Mouse (Mus musculus) intestine, embryonic 16.5 days (tissue): ENCODE results near the gene Rsrp1. TPM values are rescaled to one million over a fixed set of nuclear protein-coding genes. Genes with fewer than 3 reads are reported as not detected.

Experiments used
- ATAC-seq: fragments of 200-750 bp; cut with Nextera tagmentation; 2 replicates; pipeline ENCODE4 v1.8.0; 2017; ENCODE audit warnings: moderate TSS enrichment, moderate library complexity
- H3K27ac ChIP-seq: fragments of 300-500 bp; sonication (generic); 2 replicates; pipeline ENCODE4 v1.5.1; 2014; ENCODE audit warnings: mild to moderate bottlenecking, low read length
- H3K27me3 ChIP-seq: fragments of 300-500 bp; sonication (generic); replicated peaks from 2 replicates; pipeline ENCODE4 v1.6.1; 2014; ENCODE audit warnings: low read length, control low read depth, mixed read lengths; ENCODE audit not compliant: control insufficient read depth, insufficient read depth
- H3K36me3 ChIP-seq: fragments of 300-500 bp; sonication (generic); 2 replicates; pipeline ENCODE4 v1.6.1; 2014; ENCODE audit warnings: low read length, control low read depth; ENCODE audit not compliant: control insufficient read depth, insufficient read depth
- H3K4me1 ChIP-seq: fragments of 300-500 bp; sonication (generic); 2 replicates; pipeline ENCODE4 v1.6.1; 2014; ENCODE audit warnings: low read length, control low read depth, mixed read lengths; ENCODE audit not compliant: control insufficient read depth, insufficient read depth
- H3K4me2 ChIP-seq: fragments of 300-500 bp; sonication (generic); 2 replicates; pipeline ENCODE4 v1.6.1; 2014; ENCODE audit warnings: low read depth, low read length, control low read depth
- H3K4me3 ChIP-seq: fragments of 300-500 bp; sonication (generic); 2 replicates; pipeline ENCODE4 v1.5.1; 2014; ENCODE audit warnings: mild to moderate bottlenecking, low read length
- H3K9ac ChIP-seq: fragments of 300-500 bp; sonication (generic); 2 replicates; pipeline ENCODE4 v1.6.1; 2014; ENCODE audit warnings: low read depth, low read length
- H3K9me3 ChIP-seq: fragments of 300-500 bp; sonication (generic); 2 replicates; pipeline ENCODE4 v1.6.1; 2016; ENCODE audit warnings: low read length, control low read depth; ENCODE audit not compliant: control insufficient read depth
- WGBS: fragments of 180-500 bp; shearing (Covaris S2); extraction: QIAGEN DNeasy Blood & Tissue Kit; methylation state at CpG from one replicate; pipeline ENCODE4 v1.1.7; 2014; 5-methylcytosine and 5-hydroxymethylcytosine counted together
- polyA plus RNA-seq: library from polyadenylated mRNA; unstranded; fragments of >200 nt; fragmentation: Nextera tagmentation; extraction: Ambion mirVana; gene quantifications from 2 replicates; pipeline ENCODE4 v1.2.1, GENCODE M21; 2015

The Rsrp1 gene
- polyA plus RNA-seq, 1 experiment from 2014 or later = 467 TPM

GRCm38 (mm10) chr4:134919733-134920540, 3.5 kb upstream of the Rsrp1 start:
- Histone ChIP-seq H3K9ac (no peak overlapping the region), H3K9me3 (no peaks in the 10 kb centered on the region), H3K4me1 (peaks cover 4% of the 10 kb centered on the region), H3K27me3 (no peaks in the 10 kb centered on the region), H3K27ac (no peak overlapping the region), H3K36me3 (no peaks in the 10 kb centered on the region), H3K4me2 (no peak overlapping the region), H3K4me3 (no peak overlapping the region)
- WGBS = 44% methylated on average over 12 of the region's 12 CpGs
- ATAC-seq = no peak

GRCm38 (mm10) chr4:134920631-134921030, 2.8 kb upstream of the Rsrp1 start:
- Histone ChIP-seq H3K4me1 (peaks cover 6% of the 10 kb centered on the region), H3K36me3 (peaks cover 5% of the 10 kb centered on the region; the same call in 1 of the 2 replicates), H3K27me3 (no peaks in the 10 kb centered on the region), H3K4me2 (no peak overlapping the region), H3K9me3 (no peaks in the 10 kb centered on the region), H3K9ac (no peak overlapping the region), H3K27ac (no peak overlapping the region), H3K4me3 (no peak overlapping the region)
- no peak for ATAC-seq
- WGBS = 96% methylated on average over 6 of the region's 6 CpGs

DNA sequence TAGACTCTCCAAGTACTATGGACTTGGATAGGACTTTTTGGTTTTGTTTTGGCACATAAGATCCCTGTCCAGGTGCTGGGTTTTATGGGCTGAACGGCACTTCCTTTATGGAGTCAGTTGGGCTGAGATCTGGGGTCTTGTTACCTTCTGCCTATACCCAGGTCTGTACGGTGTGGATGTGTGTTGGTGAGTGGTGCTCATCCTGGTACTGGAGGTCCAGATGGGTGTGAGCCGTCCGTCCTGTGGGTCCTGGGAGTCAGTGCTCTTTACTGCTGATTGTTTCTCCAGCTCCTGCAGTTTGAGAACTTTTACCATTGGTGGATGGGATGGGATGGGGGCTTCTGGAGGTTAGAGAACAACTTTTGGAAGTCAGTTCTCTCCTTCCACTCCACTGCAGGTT, 1.7 kb upstream of the Rsrp1 start:
- no peak overlapping the region for H3K4me2 ChIP-seq
- peaks cover 12% of the 10 kb centered on the region for H3K36me3 ChIP-seq
- ATAC-seq = no peak
- no peak overlapping the region for H3K9ac ChIP-seq
- H3K27me3 ChIP-seq = no peaks in the 10 kb centered on the region
- no peak overlapping the region for H3K4me3 ChIP-seq
- peaks cover 14% of the 10 kb centered on the region for H3K4me1 ChIP-seq
- 91% methylated on average over 4 of the region's 4 CpGs for WGBS
- no peaks in the 10 kb centered on the region for H3K9me3 ChIP-seq
- no peak overlapping the region for H3K27ac ChIP-seq

DNA sequence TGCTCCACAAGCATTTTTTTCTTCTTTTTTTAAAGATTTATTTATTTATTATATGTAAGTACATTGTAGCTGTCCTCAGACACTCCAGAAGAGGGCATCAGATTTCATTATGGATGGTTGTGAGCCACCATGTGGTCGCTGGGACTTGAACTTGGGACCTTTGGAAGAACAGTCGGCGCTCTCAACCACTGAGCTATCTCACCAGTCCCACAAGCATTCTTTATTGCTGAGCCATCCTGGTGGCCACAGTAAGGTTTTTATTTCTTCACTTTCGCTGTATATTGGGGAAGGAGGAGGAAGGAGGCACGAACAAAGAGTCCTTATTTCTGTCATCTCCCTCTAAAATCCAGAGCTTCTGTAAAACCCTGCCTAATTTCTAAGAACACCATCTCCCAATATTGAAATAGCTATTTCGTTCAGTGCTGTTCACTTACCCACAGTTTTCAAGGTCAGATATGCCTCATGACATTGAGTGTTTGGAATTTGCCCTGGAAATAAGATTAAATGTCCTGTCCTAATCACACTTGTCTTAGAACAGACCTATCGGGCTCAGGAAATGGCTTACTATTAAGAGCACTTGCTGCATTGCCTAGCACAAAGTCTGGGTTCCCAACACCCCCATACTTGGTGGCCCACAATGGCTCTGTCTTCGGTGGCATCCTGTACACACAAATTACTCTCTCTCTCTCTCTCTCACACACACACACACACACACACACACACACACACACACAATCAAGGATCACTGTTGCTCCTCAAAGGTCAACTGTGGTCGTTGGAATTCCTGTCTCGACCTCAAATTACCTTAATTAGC, 1.1 kb upstream of the Rsrp1 start:
- Histone ChIP-seq H3K27ac (peak overlapping the region; percentile 81), H3K36me3 (peaks cover 12% of the 10 kb centered on the region), H3K9me3 (no peaks in the 10 kb centered on the region), H3K4me1 (peaks cover 14% of the 10 kb centered on the region), H3K4me3 (peak overlapping the region; percentile 100), H3K9ac (peak overlapping the region; percentile 71), H3K27me3 (no peaks in the 10 kb centered on the region), H3K4me2 (peak overlapping the region; percentile 65)
- WGBS = 51% methylated on average over 10 of the region's 10 CpGs
- ATAC-seq = no peak

GRCm38 (mm10) chr4:134922925-134923244, 507 bp upstream of the Rsrp1 start:
- H3K27ac ChIP-seq = peak overlapping the region; percentile 81
- peak overlapping the region; percentile 71 for H3K9ac ChIP-seq
- H3K36me3 ChIP-seq = peaks cover 18% of the 10 kb centered on the region
- no peaks in the 10 kb centered on the region for H3K9me3 ChIP-seq
- peak overlapping the region; percentile 100 for H3K4me3 ChIP-seq
- H3K4me1 ChIP-seq = peaks cover 14% of the 10 kb centered on the region
- peak overlapping the region; percentile 65 for H3K4me2 ChIP-seq
- under 1% methylated on average over 13 of the region's 13 CpGs for WGBS
- peak; percentile 57 for ATAC-seq
- no peaks in the 10 kb centered on the region for H3K27me3 ChIP-seq

GRCm38 (mm10) chr4:134924019-134924741, 788 bp downstream of the Rsrp1 start:
- H3K27me3 ChIP-seq = no peaks in the 10 kb centered on the region
- H3K4me1 ChIP-seq = peaks cover 14% of the 10 kb centered on the region
- peak overlapping the region; percentile 79 for H3K4me2 ChIP-seq
- H3K27ac ChIP-seq = peak overlapping the region; percentile 97
- ATAC-seq = peak; percentile 67
- peak overlapping the region; percentile 100 for H3K9ac ChIP-seq
- no peaks in the 10 kb centered on the region for H3K9me3 ChIP-seq
- WGBS = under 1% methylated on average over 75 of the region's 75 CpGs
- peak overlapping the region; percentile 100 for H3K4me3 ChIP-seq
- peaks cover 22% of the 10 kb centered on the region for H3K36me3 ChIP-seq

DNA sequence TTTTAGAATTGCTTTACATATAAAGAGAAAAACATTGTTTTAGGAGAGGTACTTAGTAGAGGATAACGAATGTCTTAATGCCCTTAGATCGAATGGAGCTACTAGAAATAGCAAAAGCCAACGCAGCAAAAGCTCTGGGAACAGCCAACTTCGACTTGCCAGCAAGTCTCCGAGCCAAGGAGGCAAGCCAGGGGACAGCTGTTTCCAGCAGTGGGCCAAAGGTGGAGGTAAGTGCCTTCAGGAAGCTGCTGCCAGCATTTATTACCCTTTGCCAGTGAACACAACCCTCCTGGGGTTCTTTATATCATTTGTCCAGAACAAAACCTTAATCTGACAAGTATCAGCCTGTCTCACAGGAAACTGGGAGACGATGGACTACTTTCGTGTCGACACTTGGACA, 1.8 kb downstream of the Rsrp1 start:
- H3K27ac ChIP-seq = 0 out of 2 replicates have a peak overlapping the region, but pooled peaks have one; percentile 19
- 65% methylated on average over 8 of the region's 8 CpGs for WGBS
- peaks cover 22% of the 10 kb centered on the region for H3K36me3 ChIP-seq
- no peaks in the 10 kb centered on the region for H3K27me3 ChIP-seq
- ATAC-seq = no peak
- H3K4me3 ChIP-seq = peak overlapping the region; percentile 49
- H3K9ac ChIP-seq = peak overlapping the region; percentile 62
- H3K9me3 ChIP-seq = no peaks in the 10 kb centered on the region
- peak overlapping the region; percentile 67 for H3K4me2 ChIP-seq
- H3K4me1 ChIP-seq = peaks cover 14% of the 10 kb centered on the region

DNA sequence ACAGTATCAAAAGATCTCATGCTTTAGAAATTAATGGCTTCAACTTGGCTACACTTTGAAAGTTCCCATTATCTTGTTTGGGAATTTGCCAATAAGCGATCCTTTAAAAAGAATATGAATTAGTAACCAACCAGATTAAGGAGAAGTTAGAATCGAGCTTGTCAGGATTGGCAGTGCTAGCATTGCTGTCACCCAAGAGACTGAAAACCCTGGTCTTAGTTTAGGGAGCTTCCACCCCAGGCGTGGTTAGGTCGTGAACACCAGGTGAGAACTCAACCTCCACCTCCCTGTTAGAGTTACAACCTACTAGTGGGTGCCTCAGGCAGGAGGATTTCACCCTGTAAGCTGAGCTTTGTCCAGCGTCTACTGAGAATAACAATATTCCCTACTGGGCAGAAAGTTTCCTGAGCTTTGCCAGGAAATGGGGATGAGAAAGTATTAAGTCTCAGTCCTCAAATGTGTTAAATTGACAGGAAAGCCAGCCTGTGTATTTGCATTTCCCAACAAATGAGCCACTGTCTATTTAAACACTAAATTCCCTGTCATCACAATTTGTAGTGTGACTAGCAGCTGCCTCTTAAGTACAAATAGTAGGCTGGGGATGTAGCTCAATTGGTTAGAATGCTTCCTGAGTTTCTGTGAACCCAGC, 4.5 kb downstream of the Rsrp1 start:
- Histone ChIP-seq H3K9me3 (no peaks in the 10 kb centered on the region), H3K27me3 (no peaks in the 10 kb centered on the region), H3K9ac (no peak overlapping the region), H3K27ac (no peak overlapping the region), H3K4me3 (no peak overlapping the region), H3K4me2 (no peak overlapping the region), H3K36me3 (peaks cover 22% of the 10 kb centered on the region), H3K4me1 (peaks cover 17% of the 10 kb centered on the region)
- no peak for ATAC-seq
- WGBS = 77% methylated on average over 5 of the region's 5 CpGs

DNA sequence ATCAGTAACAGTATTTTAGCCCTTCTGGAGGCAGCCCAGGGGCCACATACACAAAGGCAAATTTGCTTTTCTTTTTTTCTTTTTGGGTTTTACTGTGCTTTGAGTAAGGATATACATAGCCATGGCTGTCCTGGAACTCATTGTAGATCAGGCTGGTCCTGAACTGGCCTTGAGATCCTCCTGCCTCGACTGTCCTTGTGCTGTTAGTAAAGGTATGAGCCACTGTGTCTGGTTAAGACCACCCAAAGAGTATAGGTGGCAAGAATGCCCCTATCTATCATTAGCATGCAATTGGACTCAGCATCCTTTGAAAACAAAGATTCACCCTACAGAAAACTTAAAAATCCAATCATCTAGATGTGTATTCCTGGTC, 5.1 kb downstream of the Rsrp1 start:
- no peak overlapping the region for H3K4me2 ChIP-seq
- no peaks in the 10 kb centered on the region for H3K27me3 ChIP-seq
- H3K36me3 ChIP-seq = peaks cover 22% of the 10 kb centered on the region
- ATAC-seq = no peak
- H3K27ac ChIP-seq = no peak overlapping the region
- H3K4me3 ChIP-seq = no peak overlapping the region
- no peak overlapping the region for H3K9ac ChIP-seq
- H3K4me1 ChIP-seq = peaks cover 17% of the 10 kb centered on the region
- H3K9me3 ChIP-seq = no peaks in the 10 kb centered on the region
- 79% methylated on average over 1 of the region's 1 CpGs for WGBS
